Mouse (Mus musculus) frontal cortex, postnatal 36 days (tissue): ENCODE data around the gene Morn3.
A peak's percentile ranks its signal among the peaks of the same experiment; 100 is the strongest.
"Not testable (repeated sequence)": the region's sequence is repeated elsewhere in the genome, so short reads cannot be mapped to it uniquely, and the experiment has no call there.

Experiments used
- DNase-seq, 2 experiments: peaks; one replicate each; pipeline ENCODE4 v3.0.0; 2022; ENCODE audit warnings: low spot score in 2 of 2

Morn3 gene

DNA sequence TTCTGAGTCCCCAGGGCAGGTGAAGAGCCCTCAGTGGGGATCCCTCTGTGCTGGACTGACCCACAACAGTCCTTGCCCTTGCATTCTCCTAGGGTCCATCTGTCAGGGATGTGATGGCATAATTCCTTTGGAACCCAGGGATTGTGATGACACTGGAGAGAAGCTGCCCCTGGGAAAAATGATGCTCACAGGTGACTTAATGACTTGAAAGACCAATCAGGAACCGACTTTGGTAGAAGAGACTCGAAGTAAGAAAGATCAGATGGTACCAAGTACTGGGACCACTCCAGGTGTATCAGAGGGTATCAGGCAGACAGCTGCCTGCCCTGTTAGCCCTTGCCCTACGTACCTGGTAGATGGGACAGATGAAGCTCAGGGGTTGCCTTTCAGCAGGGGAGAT lies at the start of gene Morn3:
Gene Morn3, minus strand, starts transcription at position 101 of the 400 bp plus-strand sequence.
- DNase-seq = no peak

DNA sequence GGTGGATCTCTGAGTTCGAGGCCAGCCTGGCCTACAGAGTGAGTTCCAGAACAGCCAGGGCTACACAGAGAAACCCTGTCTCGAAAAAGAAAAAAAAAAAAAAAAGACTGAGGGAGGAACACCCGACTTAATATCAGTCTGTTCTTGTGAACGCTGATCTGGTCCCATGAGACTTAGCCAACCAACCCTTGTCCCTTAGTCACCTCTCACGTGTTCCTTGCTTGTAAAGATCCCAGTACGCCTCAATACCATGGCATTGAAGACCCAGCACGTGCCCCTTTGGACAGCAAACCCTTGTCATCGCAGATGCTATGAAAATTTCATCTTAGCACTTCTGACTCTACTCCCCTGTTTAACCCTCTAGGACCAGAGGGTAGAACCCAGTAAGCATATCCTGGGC lies 49.5 kb upstream of the Morn3 start:
- no peak for DNase-seq

DNA sequence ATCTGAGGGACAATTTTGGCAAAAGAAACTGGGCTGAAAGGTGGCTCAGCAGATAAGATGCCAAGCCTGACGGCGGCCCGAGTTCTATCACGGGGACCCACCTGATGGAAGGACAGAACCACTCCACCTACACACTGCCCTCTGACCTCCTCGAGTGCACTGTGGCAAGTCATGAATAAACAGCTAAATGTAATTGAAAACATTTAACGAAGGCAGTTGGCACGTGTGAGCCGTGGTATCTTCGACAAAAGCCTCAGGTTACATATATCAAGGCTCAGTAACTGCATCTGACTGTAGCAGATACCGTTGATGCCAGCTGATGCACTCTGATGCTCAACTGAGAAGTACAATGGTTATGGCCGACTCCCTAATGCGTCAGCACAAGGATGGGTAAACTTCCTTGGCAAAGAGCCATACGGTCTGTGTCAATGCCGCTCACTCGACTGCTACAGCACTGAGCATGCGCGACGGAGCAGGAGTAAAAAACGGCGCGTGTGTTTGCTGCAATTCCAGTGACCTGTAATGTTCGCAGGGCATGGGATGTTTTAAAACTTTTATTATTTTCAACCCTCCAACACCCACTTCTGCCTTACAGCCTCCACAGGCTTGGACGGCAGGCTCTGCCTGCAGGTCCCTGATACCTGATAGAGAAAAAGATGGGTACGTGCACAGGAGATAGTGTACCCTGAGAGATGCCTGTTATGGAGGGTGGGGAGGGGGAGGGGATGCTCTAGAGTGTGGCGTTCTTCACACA lies 47.6 kb upstream of the Morn3 start:
- no peak for DNase-seq

DNA sequence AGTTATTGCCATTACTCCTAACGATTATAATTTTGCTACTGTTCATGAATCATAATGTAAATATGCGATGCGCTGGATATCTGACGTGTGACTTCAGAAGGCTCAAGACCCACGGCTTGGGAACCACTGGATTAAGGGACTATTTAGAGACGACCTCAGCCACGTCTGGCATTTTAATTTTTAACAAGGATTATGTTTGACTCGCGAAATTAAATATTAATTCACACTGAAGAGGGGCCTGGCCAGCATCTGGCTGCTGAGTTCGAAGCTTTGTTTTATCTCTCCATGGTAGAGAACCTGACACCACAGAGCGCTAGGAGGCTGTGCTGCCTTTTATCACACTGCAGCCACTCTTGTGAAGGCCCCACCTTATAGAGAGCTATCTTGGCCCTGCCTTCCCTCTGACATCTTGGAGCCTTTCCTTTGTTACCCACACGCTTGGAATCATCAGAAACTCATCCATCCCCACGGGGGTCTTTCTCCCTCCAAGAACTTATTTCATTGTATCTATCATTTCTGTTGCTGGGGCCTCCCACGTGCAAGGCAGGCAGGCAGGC lies 46.3 kb upstream of the Morn3 start:
- no peak for DNase-seq

DNA sequence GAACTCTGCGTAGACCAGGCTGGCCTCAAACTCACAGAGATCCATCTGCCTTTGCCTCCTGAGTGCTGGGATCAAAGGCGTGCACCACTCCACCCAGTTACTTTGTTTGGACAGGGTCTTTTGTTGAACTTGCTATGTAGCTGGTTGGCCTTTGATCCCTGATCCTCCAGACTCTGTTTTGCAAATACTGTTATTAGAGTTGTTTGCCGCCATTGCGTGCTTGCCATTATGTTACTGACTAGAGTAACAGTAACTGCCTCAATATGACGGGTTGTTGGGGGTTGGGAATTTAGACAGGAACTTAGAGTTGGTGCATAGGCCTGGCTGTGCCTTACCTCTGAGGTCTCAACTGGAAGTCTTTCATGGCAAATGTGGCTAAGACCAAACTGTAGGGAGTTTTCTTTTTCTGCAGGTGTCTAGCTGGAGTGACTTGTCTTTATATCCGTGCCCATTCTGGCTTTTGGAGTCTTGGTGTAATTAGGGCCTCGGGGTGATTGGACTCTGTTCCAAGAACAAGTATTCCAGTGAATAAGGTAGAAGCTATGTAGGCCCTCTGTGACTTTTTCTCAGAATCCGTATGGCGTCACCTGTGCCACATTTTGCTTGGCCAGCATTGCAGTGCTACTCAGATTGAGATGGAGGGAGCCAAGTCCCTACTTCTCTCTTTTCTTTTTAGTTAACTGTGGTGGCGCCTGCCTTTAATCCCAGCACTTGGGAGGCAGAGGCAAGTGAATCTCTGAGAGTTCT lies 43.9 kb upstream of the Morn3 start:
- no peak for DNase-seq

DNA sequence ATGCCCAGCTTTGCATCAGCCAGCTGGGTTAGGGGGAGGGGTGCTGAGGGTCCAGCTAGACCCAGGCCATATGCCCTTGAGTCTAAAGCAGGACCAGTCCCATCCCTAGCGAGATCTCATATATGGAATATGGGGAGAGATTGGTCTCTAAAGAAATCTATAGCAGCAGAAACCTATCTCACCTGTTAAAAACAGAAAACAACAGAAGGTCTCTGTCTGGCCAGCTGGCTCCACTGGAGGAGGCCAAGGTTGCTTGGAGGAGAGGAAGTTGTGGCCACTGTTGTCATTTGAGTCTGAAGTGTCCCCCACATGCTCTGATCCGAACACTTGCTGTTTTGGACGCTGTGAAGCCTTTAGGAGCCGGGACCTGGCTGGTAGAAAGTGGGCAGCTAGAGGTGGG lies 42.0 kb upstream of the Morn3 start:
- no peak for DNase-seq

DNA sequence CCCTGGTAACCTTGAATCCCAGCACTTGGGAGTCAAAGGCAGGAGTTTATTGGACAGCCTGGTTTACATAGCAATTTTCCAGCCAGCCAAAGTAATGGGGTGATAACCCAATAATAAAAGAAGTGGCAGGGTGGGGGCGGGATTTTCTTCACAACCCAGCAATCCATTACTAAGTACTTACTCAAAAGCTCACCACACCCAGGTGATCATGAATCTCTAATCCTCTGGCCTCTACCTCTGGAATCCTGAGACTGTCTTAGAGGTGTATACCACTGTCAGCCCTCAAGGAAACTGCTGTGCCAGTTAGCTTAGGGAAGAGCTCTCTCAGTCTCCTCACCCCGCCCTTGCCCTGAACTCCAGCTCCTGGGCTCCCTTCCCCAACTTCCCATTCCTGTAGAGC lies 39.7 kb upstream of the Morn3 start:
- no peak for DNase-seq

DNA sequence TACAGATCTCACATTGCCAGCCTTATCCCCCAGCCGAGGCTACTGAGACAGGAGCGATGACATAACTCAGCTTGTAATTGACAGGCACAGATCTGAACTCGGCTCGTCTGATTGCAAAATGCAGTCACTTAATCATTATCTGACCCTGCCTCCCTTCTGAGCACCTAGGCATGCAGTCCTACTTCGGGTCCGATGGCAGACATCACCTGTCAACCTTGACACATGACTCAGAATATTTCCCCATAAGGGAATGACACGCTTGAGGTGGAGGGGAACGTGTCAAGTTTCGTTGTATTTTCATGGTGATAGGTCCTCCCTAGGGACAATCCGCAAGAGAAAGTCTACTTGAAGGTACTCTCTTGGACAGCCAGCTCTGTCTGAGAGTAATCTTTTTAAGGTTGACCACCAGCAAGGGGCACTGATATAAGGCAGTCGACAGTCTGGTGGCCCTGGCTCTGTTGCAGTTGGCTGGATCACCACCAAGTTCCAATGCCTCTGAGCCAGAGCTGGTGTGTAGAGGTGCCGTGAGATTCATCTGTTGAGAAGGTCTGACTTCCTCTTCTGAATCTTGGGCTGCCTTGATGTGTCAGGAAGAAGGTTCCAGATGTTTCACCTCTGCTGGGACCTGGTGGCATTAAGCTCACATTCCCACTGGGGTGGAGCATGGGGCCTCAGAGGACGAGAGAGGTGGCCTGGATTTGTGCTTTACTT lies 36.7 kb upstream of the Morn3 start:
- no peak for DNase-seq

DNA sequence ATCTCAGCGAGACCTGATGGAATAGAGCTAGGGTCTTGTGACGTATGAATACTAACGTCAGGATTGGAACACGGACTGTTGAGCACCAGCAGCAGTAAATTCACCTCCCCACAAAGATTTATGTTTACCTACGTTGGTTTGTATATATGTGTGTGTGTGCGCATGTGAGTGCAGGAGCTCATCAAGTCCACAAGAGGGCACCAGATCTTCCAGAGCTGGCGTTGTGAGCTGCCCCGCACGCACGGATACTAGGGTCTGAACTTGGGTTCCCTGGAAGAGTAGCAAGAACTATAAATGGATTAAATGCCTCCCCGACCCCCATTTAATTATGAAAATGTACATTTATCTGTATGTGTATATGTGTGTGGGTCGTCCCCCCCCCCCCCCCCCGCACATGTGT lies 33.7 kb upstream of the Morn3 start:
- no peak for DNase-seq

DNA sequence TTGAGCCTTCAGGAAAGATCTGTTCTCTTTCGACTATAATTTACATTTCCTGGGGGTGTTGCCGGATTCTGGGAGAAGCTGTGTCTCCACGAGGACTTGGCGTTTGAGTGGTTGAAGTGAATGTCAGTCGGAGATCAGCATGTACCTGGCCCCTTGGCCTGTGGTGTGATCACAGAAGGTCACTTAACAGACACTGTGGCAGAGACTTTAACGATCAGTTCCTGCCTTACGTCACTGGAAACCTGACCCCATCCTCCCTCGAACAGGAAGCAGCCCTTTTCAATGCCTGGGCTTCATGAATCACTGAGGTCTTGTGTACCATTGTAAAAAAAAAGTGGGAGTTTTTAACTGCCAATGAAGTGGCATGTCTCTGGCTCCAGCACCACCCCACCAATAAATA lies 33.2 kb upstream of the Morn3 start:
- DNase-seq = no peak

DNA sequence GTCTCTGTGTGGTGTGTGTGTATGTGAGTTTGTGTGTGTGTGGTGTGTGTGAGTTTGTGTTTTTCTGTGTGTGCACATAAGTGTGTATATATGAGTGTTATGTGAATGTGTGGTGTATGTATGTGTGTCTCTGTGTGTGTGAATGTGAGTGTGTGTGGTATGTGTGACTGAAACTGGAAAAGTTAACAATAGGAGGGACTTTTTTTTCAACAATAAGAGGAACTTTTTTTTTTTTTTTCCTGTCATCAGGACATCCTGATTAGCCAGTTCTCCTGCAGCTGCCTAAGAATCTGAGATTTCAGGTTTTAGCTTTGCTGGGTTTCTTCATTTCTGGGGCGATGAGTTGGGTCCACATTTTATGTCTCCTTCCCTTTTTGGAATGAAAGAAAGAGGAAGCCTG lies 32.8 kb upstream of the Morn3 start:
- no peak for DNase-seq

DNA sequence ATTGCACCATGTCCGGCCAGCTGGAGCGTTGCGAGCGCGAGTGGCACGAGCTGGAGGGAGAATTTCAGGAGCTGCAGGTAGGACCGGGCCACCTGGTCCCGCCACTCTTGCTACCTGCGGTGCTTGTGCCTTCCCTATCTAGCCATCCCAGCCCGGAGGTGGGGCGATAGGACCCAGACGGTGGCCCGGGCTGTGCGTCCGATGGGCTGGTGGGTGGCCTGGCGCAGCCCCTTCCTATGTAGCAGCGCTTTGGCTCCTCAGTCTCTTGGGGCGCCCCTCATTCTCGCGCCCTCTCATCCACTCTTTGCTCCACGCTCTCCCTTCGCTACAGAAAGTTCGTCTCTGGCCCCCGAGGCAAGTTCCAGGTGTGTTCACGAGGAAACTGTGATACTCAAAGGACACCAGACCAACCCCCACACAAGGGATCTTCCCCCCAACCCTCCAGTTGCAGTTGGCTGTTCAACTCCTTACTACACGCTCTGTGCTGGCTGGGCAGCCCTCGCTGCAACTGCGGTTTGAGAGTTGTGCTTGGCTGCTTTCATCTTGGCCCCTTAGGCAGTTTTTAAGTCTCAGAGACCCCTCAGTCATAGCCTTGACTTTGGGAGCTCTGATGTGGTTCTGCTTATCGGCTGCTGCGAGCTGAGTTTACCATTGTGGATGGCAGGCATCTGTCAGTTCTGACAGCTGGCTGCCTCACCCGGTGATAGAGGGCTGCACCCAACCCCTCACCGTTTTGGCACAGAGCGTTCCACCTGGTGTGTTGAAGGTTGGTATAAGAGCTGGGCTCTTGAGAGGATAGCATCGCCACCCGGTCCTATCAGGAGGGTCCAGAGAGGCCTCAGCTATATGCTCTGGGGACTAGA lies 29.8 kb upstream of the Morn3 start:
- DNase-seq = peak in 1 of 2 experiments; percentile 28

DNA sequence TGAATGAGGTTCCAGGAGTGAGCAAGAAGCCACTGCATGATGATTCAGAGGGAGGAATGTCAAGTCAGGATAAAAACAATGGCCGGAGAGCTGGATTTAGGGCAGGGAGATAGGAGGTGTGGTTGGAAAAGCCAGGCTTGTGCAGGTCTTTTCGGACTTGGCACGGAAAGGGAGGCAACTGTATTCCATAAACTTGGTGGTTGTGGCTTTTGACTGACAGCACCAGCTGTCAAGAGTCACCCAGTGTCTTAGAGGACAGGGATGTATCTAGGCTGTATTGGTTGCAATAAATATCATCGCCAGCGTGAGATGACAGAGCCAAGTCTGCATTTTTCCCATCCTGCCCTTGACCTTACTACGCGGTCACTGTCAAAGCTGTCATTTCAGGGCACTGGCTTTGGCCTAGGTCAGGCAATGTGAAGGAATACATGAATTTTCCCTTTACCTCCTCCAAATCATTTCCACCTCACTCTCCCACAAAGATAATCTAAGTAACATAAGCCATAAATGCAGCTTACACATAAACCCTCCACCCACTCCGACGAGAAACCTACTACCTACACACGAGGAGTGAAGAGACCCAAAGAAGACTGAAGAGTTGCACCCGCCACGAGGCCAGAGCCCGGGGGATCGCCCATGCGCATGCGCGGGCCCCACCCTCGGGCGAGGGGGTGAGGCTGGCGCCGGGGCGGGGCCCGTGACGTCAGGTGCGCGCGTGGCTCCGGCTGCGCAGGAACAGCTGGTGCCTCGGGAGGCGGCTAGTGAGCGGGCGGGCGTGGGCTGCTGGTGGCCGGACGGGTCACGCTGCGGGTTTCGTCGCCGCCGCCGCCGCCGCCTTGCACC lies 29.0 kb upstream of the Morn3 start:
- peak; percentile 90 to 93 for DNase-seq

DNA sequence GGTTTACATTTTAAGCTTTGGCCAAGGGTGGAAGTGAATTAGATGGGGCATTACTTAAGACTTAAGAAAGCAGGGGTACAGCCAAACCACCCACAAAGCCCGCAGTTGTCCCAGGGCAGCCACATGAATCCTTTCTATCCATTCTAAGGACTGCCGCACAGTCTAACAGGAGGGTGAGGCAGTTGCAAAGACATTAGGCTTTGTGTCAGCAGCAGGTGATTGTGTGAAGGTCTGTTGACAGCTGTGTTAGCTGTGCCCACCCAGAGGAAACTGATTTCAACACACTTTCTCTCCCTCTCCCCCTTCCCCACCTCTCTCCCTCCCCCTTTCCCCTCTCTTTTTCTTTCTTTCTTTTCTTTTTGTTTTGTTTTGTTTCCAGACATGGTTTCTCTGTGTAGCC lies 21.9 kb upstream of the Morn3 start:
- no peak for DNase-seq

DNA sequence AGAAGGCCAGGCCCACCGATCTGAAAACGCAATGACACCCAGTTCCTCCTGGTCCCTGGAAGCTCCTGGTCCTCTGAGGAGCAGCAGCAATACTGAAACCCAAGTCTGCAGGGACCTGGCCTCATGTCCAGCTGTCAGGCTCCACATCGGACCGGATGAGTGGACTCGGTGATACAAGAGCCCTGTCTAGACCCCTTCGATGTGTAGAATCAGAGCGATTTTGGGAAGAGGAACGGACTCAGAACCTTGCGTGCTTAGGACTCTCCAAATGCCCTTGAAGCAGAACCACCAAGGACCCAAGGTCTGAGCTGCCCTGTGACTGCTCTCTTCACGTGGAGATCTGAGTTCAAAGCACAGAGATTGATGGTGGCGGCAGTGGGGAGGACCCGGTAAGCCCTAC lies 21.3 kb upstream of the Morn3 start, which contains the start of gene Tmem120b:
Gene Tmem120b, plus strand, starts transcription at position 301 of the 400 bp plus-strand sequence.
- no peak for DNase-seq

DNA sequence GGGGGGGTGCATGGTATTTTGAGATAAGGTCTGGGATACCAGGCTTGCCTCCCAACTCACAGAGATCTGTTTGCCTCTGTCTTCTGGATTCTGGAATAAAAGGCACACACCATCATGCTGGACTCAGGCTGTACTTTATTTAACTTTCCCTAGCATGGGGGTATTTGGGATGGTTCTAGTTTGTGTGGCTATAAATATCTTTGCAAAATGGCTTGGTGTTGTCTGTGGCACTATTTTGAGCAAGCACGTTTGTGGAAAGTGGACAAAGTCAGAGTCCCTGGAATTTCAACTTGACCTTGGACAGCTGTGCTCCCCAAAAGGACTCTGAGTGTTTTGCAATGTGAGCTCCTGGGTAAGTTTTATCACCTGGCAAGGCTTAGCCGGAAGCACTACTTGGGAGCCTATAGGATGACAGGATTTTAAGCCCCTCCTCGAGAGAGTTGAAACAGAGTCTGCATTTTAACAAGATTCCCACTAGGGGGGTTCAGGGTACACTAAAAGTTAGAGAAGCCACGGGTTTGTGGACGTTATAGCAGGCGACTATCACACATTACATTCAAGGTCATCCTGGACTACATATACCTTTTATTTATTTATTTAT lies 20.7 kb upstream of the Morn3 start:
- no peak for DNase-seq

DNA sequence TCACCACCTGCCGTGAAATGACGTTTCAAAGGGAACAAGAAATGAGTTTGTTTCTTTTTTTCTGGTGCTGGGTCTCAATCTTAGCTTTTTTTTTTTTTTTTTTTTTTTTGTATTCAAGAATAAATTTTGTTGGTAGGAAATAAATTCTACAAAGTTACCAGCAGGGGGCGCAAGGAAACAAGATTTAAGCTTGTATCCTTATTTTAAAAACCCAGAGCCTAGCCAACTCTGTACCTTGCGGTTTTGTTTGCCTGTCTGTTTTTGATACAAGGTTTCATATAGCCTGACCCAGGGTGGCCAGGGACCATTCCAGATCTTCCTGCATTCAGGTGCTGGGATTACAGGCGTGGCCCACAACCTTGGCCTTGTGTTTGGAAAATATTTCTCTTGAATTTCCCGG lies 17.4 kb upstream of the Morn3 start:
- peak; percentile 62 to 66 for DNase-seq

DNA sequence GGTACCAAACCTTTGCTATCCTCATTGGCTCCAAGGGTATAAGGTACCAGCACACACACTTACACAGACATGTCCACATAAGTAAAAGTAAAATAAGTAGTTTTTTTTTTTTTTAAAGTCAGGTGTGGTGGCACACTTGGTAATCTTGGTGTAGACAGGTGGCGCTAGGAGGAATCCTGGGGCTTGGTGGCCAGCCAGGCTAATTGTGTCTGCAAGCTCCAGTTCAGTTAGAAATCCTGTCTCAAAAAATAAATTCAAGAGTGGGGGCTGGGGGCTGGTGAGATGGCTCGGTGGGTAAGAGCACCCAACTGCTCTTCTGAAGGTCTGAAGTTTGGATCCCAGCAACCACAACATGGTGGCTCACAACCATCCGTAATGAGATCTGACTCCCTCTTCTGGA lies 16.3 kb upstream of the Morn3 start:
- DNase-seq = no peak

DNA sequence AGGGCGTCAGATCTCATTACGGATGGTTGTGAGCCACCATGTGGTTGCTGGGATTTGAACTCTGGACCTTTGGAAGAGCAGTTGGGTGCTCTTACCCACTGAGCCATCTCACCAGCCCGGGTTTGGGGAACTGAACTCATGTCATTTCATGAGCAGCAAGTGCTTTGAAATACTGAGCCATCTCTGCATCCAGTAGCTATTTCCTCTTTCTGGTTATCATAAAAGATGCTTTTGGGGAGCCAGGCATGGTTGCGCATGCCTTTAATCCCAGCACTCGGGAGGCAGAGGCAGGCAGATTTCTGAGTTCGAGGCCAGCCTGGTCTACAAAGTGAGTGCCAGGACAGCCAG lies 14.6 kb upstream of the Morn3 start:
- not testable (repeated sequence) for DNase-seq
